Mouse (Mus musculus) common myeloid progenitor, adult 5-6 weeks (primary cell): Measurements from ENCODE around the gene Map6. TPM values are rescaled to one million over a fixed set of nuclear protein-coding genes. Genes with fewer than 3 reads are reported as not detected.

Experiments
- ATAC-seq: replicated peaks from 2 replicates; pipeline ENCODE4 v1.8.0; 2016; ENCODE audit warnings: low read depth, mild to moderate bottlenecking, moderate TSS enrichment, inconsistent platforms; ENCODE audit not compliant: poor library complexity, severe bottlenecking
- total RNA-seq: library from RNA; stranded (forward); fragments of 200-1000, 187-1606 nt; gene quantifications from 2 replicates; pipeline ENCODE4 v1.2.3, GENCODE M21; 2017

Map6 gene
- not detected in 2 replicates for total RNA-seq

- peak; percentile 61 for ATAC-seq
These were observed at the start of gene Map6 for GRCm38 (mm10) chr7:99267251-99267896. Map6 (plus strand) TSS chr7:99267447.

GRCm38 (mm10) chr7:99224225-99224624 lies 43.0 kb upstream of the Map6 start:
- no peak for ATAC-seq

GRCm38 (mm10) chr7:99224648-99225190 lies 42.5 kb upstream of the Map6 start:
- no peak for ATAC-seq

- ATAC-seq, result no peak
These were observed 41.8 kb upstream of the Map6 start for GRCm38 (mm10) chr7:99225421-99225820.

GRCm38 (mm10) chr7:99226662-99227061 lies 40.6 kb upstream of the Map6 start:
- no peak for ATAC-seq

- ATAC-seq, result no peak
These were observed 40.0 kb upstream of the Map6 start for GRCm38 (mm10) chr7:99227267-99227666.

- ATAC-seq, result no peak
These were observed 38.4 kb upstream of the Map6 start for GRCm38 (mm10) chr7:99228825-99229224.

GRCm38 (mm10) chr7:99229411-99229810 lies 37.8 kb upstream of the Map6 start:
- peak; percentile 76; the same call in 1 of the 2 replicates for ATAC-seq

- no peak for ATAC-seq
These were observed 37.0 kb upstream of the Map6 start for GRCm38 (mm10) chr7:99230061-99230747.

- no peak for ATAC-seq
These were observed 34.7 kb upstream of the Map6 start for GRCm38 (mm10) chr7:99232571-99232970.

GRCm38 (mm10) chr7:99234916-99235315 lies 32.3 kb upstream of the Map6 start:
- ATAC-seq, result no peak

- ATAC-seq, result no peak
These were observed 31.6 kb upstream of the Map6 start for GRCm38 (mm10) chr7:99235657-99236056.

- ATAC-seq, result no peak
These were observed 30.2 kb upstream of the Map6 start for GRCm38 (mm10) chr7:99236888-99237660.

GRCm38 (mm10) chr7:99238417-99238816 lies 28.8 kb upstream of the Map6 start, which contains the start of gene Mogat2:
Mogat2 (minus strand) TSS chr7:99238619.
- ATAC-seq, result peak; percentile 76

- no peak for ATAC-seq
These were observed 25.1 kb upstream of the Map6 start for GRCm38 (mm10) chr7:99242097-99242496.

- ATAC-seq, result no peak
These were observed 19.0 kb upstream of the Map6 start for GRCm38 (mm10) chr7:99248157-99248742.

- ATAC-seq, result peak; percentile 88
These were observed 18.2 kb upstream of the Map6 start for GRCm38 (mm10) chr7:99248906-99249581.

GRCm38 (mm10) chr7:99249582-99249911 lies 17.7 kb upstream of the Map6 start:
- peak; percentile 77 for ATAC-seq

- ATAC-seq, result no peak
These were observed 16.9 kb upstream of the Map6 start for GRCm38 (mm10) chr7:99250386-99250785.

- ATAC-seq, result no peak
These were observed 12.2 kb upstream of the Map6 start for GRCm38 (mm10) chr7:99255006-99255405.
